Mouse (Mus musculus) fibroblast of lung, adult 2 months (primary cell): ENCODE measurements at regions not wholly inside any gene's neighbourhood (a gene's known extent, or its start where the extent isn't known, plus 50 kb on each side); places are given as distances from the start of the nearest gene placed in this dataset.

ENCODE experiments used
- DNase-seq: peaks from one replicate; pipeline ENCODE4 v3.0.0-alpha.2; 2011; ENCODE audit warnings: low read depth

- DNase-seq: no peak
These were observed 72.9 kb downstream of the Manea start for GRCm38 (mm10) chr4:26273754-26274153.

- peak; percentile 51 for DNase-seq
These were observed 87.3 kb downstream of the Manea start for GRCm38 (mm10) chr4:26259230-26260029.

- no peak for DNase-seq
These were observed 90.8 kb downstream of the Manea start for GRCm38 (mm10) chr4:26255889-26256288.

GRCm38 (mm10) chr4:26247925-26248856, 98.5 kb downstream of the Manea start:
- peak; percentile 36 for DNase-seq

DNA sequence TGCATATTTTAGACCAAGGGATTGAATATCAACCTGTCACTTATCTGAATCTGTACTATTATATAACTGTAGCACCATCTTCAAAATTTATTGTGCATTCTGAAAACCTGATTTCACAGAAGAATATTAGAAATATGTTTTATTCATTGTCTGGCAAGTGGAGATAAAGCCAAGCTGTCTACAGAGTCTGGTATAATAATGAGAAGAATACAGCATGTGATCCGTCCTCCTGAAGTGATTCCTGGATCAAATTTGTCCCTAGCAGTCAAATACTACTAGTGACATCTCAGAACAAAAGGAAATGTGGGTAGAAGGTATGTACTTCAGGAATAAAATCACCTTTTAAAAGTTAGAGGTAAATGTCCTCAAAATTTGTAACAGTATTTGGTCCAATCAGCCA, 123.4 kb downstream of the Manea start:
- DNase-seq: no peak
